20 mouse cellular contexts compared by ENCODE assay signal in the genomic region with DNA sequence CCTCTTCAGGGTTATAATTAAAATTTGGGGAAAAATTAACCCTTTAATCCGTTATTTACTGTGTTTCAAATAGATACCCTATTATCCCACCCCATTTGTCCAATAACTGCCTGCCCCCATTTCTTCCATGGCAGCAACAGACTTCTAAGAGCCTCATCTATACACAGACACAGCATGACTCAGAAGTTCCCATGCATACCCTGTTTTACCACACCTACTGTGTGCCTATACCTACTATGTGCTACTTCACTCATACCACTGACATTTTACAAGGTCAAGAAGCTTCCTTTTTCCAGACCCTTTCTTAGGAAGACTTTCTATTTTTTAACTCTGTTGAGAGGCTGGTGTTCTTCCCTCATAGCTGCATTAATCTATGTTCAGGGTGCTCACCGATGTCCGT. TPM values are rescaled to one million over a fixed set of nuclear protein-coding genes. Genes with fewer than 3 reads are reported as not detected.
DNase-seq lines count a peak whose midpoint lies in the region; TF ChIP-seq lines count a peak whose summit lies in the region.
"Had no signal": no experiment of that assay in that cellular context is flagged by ENCODE, and none has a peak within 500 bp of the region (broad histone marks: within the 10 kb centered on the region; RNA-seq: fewer than 3 reads in every experiment).

No protein-coding gene starts in this region.

- WGBS in heart, adult 2 months, result 76% methylated on average over 3 of the region's 3 CpGs

- TF ChIP-seq CTCF in CH12.LX (conservative IDR thresholded peaks at IDR 0.05 in 1 of 2, IDR thresholded peaks at IDR 0.05 in 1 of 2; ENCODE audit: low read depth in 2 of 2, low read length in 2 of 2) (no peak), MEL (IDR thresholded peaks at IDR 0.05 in 2 of 3, conservative IDR thresholded peaks at IDR 0.05 in 1 of 3; ENCODE audit: control insufficient read depth in 1 of 3, insufficient read depth in 1 of 3, low read depth in 2 of 3, low read length in 3 of 3, poor library complexity in 1 of 3, severe bottlenecking in 1 of 3) (no peak)
- no peak for TF ChIP-seq CTCF in heart, adult 2 months (IDR thresholded peaks at IDR 0.05)

- no peak for TF ChIP-seq POLR2A in CH12.LX (IDR thresholded peaks at IDR 0.05; ENCODE audit: low read depth, low read length)
- no peak for TF ChIP-seq POLR2A in MEL (IDR thresholded peaks at IDR 0.05; ENCODE audit: control insufficient read depth in 1 of 2, insufficient read depth in 1 of 2, low read depth in 1 of 2, low read length in 2 of 2, poor library complexity in 1 of 2)
- no peak for TF ChIP-seq POLR2A in heart, adult 2 months (IDR thresholded peaks at IDR 0.05; ENCODE audit: insufficient read depth, low read depth, low read length)

- H3K4me2 ChIP-seq in CH12.LX (ENCODE audit: insufficient read depth, low read depth, poor library complexity, severe bottlenecking), result no peak overlapping the region

- no peak for DNase-seq in CH12.LX (ENCODE audit: extremely low read depth)
- no peak for DNase-seq in MEL (ENCODE audit: low read depth, low spot score)
- no peak for DNase-seq in heart, adult 2 months
- no peak for DNase-seq in spleen, adult 12 weeks (ENCODE audit: low spot score)
- DNase-seq: adrenal gland, adult 2 months; adrenal gland, adult 8-10 months; adrenal gland, postnatal 10 days; adrenal gland, postnatal 14 days; adrenal gland, postnatal 25 days; adrenal gland, postnatal 36 days; B cell, adult 2 months; cerebellum, adult 11 months; cerebellum, adult 11-12 months; cerebellum, adult 18-20 months; cerebellum, adult 2 months; cerebellum, adult 8-10 months had no signal

- H3K36me3 ChIP-seq in CH12.LX (replicated peaks in 1 of 2; ENCODE audit: control insufficient read depth in 1 of 2, insufficient read depth in 1 of 2, low read length in 1 of 2), result no peaks in the 10 kb centered on the region
- H3K36me3 ChIP-seq in MEL (ENCODE audit: control insufficient read depth in 1 of 2, insufficient read depth in 2 of 2, low read length in 2 of 2), result no peaks in the 10 kb centered on the region
- H3K36me3 ChIP-seq in heart, adult 2 months (ENCODE audit: control insufficient read depth, insufficient read depth, low read length), result no peaks in the 10 kb centered on the region
- H3K36me3 ChIP-seq: G1E had no signal

- H3K9me3 ChIP-seq in CH12.LX (replicated peaks; ENCODE audit: low read length) (no peaks in the 10 kb centered on the region), MEL (replicated peaks; ENCODE audit: insufficient read depth, low read length) (no peaks in the 10 kb centered on the region)

- in situ Hi-C loops in CH12.LX (cut with MboI; ENCODE audit: low pct_ligation_motif_present, low pct_unique_long_range_greater_than_20kb, low sequenced_read_pairs), result no loop called here

- H3K79me2 ChIP-seq in CH12.LX (replicated peaks; ENCODE audit: control insufficient read depth, extremely low read depth, insufficient read depth, poor library complexity, severe bottlenecking), result no peaks in the 10 kb centered on the region
- no peaks in the 10 kb centered on the region for H3K79me2 ChIP-seq in MEL (ENCODE audit: control insufficient read depth, insufficient read depth, low read length, poor library complexity)
- no peaks in the 10 kb centered on the region for H3K79me2 ChIP-seq in heart, adult 2 months (replicated peaks; ENCODE audit: control insufficient read depth, insufficient read depth, low read length)

- intact Hi-C loops in heart, adult 2 months (cut with DNase I), result no loop called here

- no peak for TF ChIP-seq RAD21 in CH12.LX (IDR thresholded peaks at IDR 0.05; ENCODE audit: low read depth, low read length)
- TF ChIP-seq RAD21 in MEL (IDR thresholded peaks at IDR 0.05; ENCODE audit: low read depth, low read length), result no peak

- dilution Hi-C loops in CH12.LX (cut with MboI; ENCODE audit: extremely low pct_ligation_motif_present, extremely low pct_unique_long_range_greater_than_20kb, low sequenced_read_pairs), result no loop called here

- TF ChIP-seq EP300 in CH12.LX (IDR thresholded peaks at IDR 0.05; ENCODE audit: low read length) (no peak), MEL (IDR thresholded peaks at IDR 0.05; ENCODE audit: low read depth in 1 of 2, low read length in 2 of 2) (no peak)
- no peak for TF ChIP-seq EP300 in heart, adult 2 months (IDR thresholded peaks at IDR 0.05; ENCODE audit: insufficient read depth, low read depth, low read length)

- H3K4me3 ChIP-seq in CH12.LX (replicated peaks in 1 of 3; ENCODE audit: low read depth in 2 of 3, low read length in 2 of 3, poor library complexity in 1 of 3) (no peak overlapping the region), MEL (ENCODE audit: control insufficient read depth in 1 of 2, insufficient read depth in 1 of 2, low read depth in 2 of 2, low read length in 2 of 2) (no peak overlapping the region)
- no peak overlapping the region for H3K4me3 ChIP-seq in heart, adult 2 months

- H3K27ac ChIP-seq in CH12.LX (ENCODE audit: insufficient read depth, low read depth), result no peak overlapping the region
- H3K27ac ChIP-seq in MEL (ENCODE audit: control insufficient read depth, low read depth, low read length), result no peak overlapping the region
- no peak overlapping the region for H3K27ac ChIP-seq in heart, adult 2 months

- H3K27me3 ChIP-seq in CH12.LX (replicated peaks) (no peaks in the 10 kb centered on the region), MEL (ENCODE audit: control insufficient read depth in 1 of 2, insufficient read depth in 2 of 2, low read length in 2 of 2) (no peaks in the 10 kb centered on the region; a peak in 1 of 4 replicates)
- no peaks in the 10 kb centered on the region; the same call in 1 of the 2 replicates for H3K27me3 ChIP-seq in heart, adult 2 months (ENCODE audit: control insufficient read depth, insufficient read depth, low read length)

- H3K9ac ChIP-seq in CH12.LX (ENCODE audit: insufficient read depth, low read depth), result no peak overlapping the region
- no peak overlapping the region for H3K9ac ChIP-seq in MEL (ENCODE audit: control insufficient read depth, low read depth, low read length, poor library complexity, severe bottlenecking)
- H3K9ac ChIP-seq in heart, adult 2 months (ENCODE audit: low read depth, low read length), result no peak overlapping the region

- no peaks in the 10 kb centered on the region for H3K4me1 ChIP-seq in CH12.LX (ENCODE audit: control insufficient read depth in 1 of 2, insufficient read depth in 2 of 2)
- no peaks in the 10 kb centered on the region for H3K4me1 ChIP-seq in MEL (ENCODE audit: control insufficient read depth in 1 of 2, insufficient read depth in 2 of 2, low read length in 2 of 2)
- no peaks in the 10 kb centered on the region for H3K4me1 ChIP-seq in heart, adult 2 months (ENCODE audit: control insufficient read depth, insufficient read depth, low read length)

TF ChIP-seq in CH12.LX, 34 proteins besides CTCF, POLR2A, EP300 and RAD21:
- TF ChIP-seq SMC3 (IDR thresholded peaks at IDR 0.05; ENCODE audit: low read depth, low read length), result no peak
- peak; percentile 95 for TF ChIP-seq ZKSCAN1 (IDR thresholded peaks at IDR 0.05; ENCODE audit: borderline replicate concordance, low read depth, low read length)

TF ChIP-seq in MEL, 35 proteins besides CTCF, POLR2A, EP300 and RAD21:
- TF ChIP-seq UBTF (IDR thresholded peaks at IDR 0.05; ENCODE audit: borderline replicate concordance, insufficient read depth, low read depth, low read length) (no peak), ZKSCAN1 (IDR thresholded peaks at IDR 0.05; ENCODE audit: low read depth, low read length) (peak; percentile 94), MAFK (IDR thresholded peaks at IDR 0.05; ENCODE audit: borderline replicate concordance, low read depth, low read length) (no peak), GABPA (IDR thresholded peaks at IDR 0.05; ENCODE audit: low read depth, low read length) (no peak), ZNF384 (IDR thresholded peaks at IDR 0.05; ENCODE audit: low read depth, low read length) (no peak)

RNA-seq across cellular contexts. Expression of a gene that starts 35.1 kb away (rescaled TPM):
- not detected in 2 replicates for total RNA-seq in CH12.LX (2012; rRNA removed)
- not detected in 2 replicates for total RNA-seq in CH12.LX (2014; rRNA removed)
- not detected in 2 replicates for polyA plus RNA-seq in CH12.LX (2012; ENCODE audit: insufficient read length, low read depth)
- not detected in 2 replicates for total RNA-seq in MEL (2012; rRNA removed)
- not detected for polyA plus RNA-seq in MEL (2012; ENCODE audit: insufficient read depth in 1 of 2, insufficient read length in 2 of 2, low read depth in 1 of 2, low replicate concordance in 2 of 2, missing spikeins in 1 of 2)
- not detected for total RNA-seq in heart, adult 2 months (2021)
- 0.33 TPM in 1 of 2 replicates, not detected in the other for polyA plus RNA-seq in heart, adult 2 months (2012; rRNA removed)
- polyA plus RNA-seq: activated CD4-positive, CD25-positive, alpha-beta regulatory T cell, adult 4 months; adrenal gland, adult 2 months; CD4-positive, CD25-positive, alpha-beta regulatory T cell, adult 4 months; G1E had no signal

RNA-seq across cellular contexts. Expression of a gene that starts 35.4 kb away (rescaled TPM):
- total RNA-seq in CH12.LX (2012; rRNA removed) (0.25 TPM in 1 of 2 replicates, not detected in the other), CH12.LX (2014; rRNA removed) (not detected in 2 replicates), MEL (2012; rRNA removed) (0.31 TPM in 1 of 2 replicates, not detected in the other)
- polyA plus RNA-seq in CH12.LX (2012; ENCODE audit: insufficient read length, low read depth) (not detected in 2 replicates), MEL (2012; ENCODE audit: insufficient read depth in 1 of 2, insufficient read length in 2 of 2, low read depth in 1 of 2, low replicate concordance in 2 of 2, missing spikeins in 1 of 2) (under 1 TPM in 1 of 2 experiments, not detected in 1; 0.17 TPM)
- total RNA-seq in heart, adult 2 months (2021), result under 1 TPM in 1 of 2 experiments, not detected in 1; 0.32 TPM
- 0.15 TPM in 1 of 2 replicates, not detected in the other for polyA plus RNA-seq in heart, adult 2 months (2012; rRNA removed)
- total RNA-seq: ES-E14 had no signal
- polyA plus RNA-seq: G1E had no signal

RNA-seq across cellular contexts. Expression of a gene that starts 54.9 kb away (rescaled TPM):
- total RNA-seq in CH12.LX (2012; rRNA removed) (22.3 and 22.5 TPM in 2 replicates), CH12.LX (2014; rRNA removed) (21.6 and 22.4 TPM in 2 replicates), MEL (2012; rRNA removed) (24.3 and 24.9 TPM in 2 replicates)
- polyA plus RNA-seq in CH12.LX (2012; ENCODE audit: insufficient read length, low read depth) (68.9 and 74.0 TPM in 2 replicates), MEL (2012; ENCODE audit: insufficient read depth in 1 of 2, insufficient read length in 2 of 2, low read depth in 1 of 2, low replicate concordance in 2 of 2, missing spikeins in 1 of 2) (10 to 100 TPM; 29.7 to 43.1 TPM)
- 1 to 10 TPM; 1.2 to 1.5 TPM for total RNA-seq in heart, adult 2 months (2021)
- polyA plus RNA-seq in heart, adult 2 months (2012; rRNA removed), result 0.31 and 0.67 TPM in 2 replicates

Comparison
In these comparisons a context has a peak if more than half of its experiments do, and no peak if none do; other contexts are left out.
1. RNA of a gene that starts 54.9 kb away (total RNA-seq): 24.3 to 24.9 TPM in MEL and 21.6 to 22.5 TPM in CH12.LX; 1.2 to 1.5 TPM in heart, adult 2 months; every median in the first group is over 4 times any median in the second.